Mouse (Mus musculus) right cerebral cortex, postnatal 10 days (tissue): ENCODE results near the gene Smarca4.
"Not testable (repeated sequence)": the region's sequence is repeated elsewhere in the genome, so short reads cannot be mapped to it uniquely, and the experiment has no call there.

ENCODE experiments used
- DNase-seq, 2 experiments: peaks; one replicate each; pipeline ENCODE4 v3.0.0; 2021; ENCODE audit warnings: low spot score in 2 of 2

Gene Smarca4

DNA sequence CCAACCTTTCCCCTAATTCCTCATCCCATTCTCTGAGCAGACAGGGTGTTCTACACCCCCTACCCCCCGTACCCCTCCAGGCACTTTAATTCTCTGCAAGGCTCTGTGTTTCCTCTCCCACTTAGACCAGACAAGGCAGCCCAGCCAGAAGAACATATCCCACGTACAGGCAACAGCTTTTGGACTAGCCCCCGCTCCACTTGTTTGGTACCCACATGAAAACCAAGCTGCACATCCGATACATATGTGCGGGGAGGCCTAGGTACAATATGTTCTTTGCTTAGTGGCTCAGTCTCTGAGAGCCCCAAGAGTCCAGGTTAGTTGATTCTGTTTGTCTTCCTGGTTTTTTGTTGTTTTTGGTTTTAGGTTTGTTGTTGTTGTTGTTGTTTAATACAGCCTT is 46.1 kb downstream of the Smarca4 start:
- no peak for DNase-seq

DNA sequence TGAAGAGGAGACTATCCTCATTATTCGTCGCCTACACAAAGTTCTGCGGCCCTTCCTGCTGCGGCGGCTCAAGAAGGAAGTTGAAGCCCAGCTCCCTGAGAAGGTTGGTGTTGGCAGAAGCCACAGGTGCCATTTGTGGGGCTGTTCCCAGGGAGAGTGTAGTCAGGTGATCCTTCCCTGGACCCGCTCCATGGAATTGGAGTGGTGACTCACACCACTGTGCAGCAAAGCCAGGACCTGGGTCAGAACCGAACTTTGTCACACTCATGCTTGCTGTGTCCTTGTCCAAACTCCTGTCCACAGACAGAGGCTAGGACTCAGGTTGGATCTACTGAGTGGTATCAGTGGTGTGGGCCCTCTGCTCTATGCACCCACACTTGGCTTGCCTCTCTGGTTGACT is 53.0 kb downstream of the Smarca4 start:
- no peak for DNase-seq

DNA sequence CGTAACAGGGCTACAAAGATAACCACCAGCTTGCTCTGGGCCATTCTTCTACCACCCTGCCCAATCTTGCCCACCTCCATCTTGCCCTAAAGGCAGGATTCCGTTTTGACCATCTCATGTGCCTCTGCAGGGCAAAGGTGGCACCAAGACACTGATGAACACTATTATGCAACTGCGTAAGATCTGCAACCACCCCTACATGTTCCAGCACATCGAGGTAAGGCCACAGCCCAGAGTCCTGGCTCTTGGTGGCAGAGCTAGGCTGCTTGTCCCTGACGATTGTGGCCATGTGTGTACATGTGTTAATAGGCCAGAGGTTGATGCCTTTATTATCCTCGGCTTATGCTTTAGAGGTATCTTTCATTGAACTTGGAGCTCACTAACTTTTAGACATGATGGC is 54.4 kb downstream of the Smarca4 start:
- DNase-seq = no peak

DNA sequence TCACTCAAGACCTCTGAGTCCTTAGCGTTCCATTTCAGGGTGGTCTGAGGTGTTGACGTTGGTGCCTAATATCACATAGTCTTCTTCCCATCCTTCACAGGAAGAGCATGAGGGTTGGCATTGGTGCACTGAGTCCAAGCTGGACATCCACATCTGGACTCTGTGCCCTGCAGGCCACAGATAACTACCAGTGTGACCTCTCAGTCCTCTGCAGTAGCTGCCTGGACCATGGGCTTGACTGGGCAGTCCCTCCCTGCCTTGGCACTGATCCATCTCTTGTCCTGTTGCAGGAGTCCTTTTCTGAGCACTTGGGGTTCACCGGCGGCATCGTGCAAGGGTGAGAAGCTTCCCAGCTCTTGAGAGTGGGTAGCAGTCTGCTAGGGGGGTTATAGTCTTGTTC is 55.8 kb downstream of the Smarca4 start:
- no peak for DNase-seq

DNA sequence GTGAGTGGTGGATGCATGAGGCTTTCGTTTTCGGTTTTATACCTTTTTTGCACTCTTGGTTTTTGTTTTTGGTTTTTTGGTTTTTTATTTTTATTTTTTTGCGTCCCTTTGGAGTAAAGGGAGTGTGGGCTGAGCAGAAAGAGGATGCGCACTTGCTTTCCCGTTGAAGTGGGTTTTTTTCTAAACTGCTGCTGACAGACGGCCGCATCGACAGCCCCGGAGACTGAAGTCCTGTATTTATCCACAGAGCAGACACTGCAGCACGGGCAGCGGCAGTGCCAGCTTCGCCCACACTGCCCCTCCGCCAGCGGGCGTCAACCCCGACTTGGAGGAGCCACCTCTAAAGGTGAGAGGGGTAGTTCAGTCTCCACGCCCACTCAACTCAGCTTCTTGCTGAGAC is 61.7 kb downstream of the Smarca4 start:
- DNase-seq = no peak

DNA sequence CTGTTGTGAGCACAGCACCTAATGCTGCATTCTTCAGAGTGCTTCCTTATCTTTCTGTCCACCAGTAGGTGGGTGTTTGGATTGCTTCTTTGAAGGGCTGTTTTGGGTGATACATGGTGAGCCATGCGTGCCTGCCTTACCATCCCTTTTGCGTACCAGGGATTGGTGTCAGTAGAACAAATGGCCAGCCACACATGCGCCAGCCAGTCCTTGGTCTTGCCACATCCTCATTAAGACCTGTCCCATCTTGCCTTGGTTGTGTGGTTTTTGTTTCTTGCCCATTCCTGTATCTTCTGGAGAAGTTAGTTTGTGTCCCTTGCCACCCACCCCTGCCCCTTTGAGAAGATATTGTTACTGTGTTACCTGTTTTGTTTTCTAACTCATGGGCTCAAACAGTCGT is 64.5 kb downstream of the Smarca4 start:
- DNase-seq = no peak

DNA sequence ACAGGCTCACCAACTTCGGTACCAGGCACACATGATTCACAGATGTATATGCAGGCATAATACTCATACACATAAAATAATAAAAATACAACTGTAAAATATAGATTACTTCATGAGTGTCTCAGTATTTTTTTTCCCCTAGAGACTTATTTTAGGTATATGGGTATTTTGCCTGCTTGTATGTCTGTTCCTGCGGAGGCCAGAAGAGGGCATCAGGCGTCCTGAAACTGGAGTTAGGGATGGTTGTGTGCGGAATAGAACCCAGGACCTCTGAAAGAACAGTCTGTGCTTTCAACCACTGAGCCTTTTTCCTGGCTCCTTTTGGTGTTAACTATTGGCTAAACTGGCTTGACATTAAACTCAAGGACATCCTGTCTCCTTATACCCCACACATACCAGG is 66.9 kb downstream of the Smarca4 start:
- DNase-seq = no peak

DNA sequence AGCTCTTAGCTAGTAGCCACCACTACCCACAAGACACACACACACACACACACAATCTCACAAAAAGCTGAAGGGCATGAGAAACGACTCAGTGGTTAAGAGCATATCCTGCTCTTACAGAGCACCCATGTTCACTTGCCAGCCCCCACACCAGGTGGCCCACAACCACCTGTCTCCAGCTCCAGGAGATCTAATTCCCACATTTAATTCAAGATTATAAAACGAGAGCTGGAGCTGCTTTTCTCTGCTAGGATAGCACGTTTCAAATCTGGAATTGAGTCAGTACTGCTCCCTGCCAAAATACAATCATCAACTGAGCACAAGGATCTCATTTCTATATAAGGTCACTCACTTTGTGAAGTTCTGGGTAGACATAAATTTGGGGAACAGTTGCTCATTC is 67.9 kb downstream of the Smarca4 start:
- DNase-seq = no peak

DNA sequence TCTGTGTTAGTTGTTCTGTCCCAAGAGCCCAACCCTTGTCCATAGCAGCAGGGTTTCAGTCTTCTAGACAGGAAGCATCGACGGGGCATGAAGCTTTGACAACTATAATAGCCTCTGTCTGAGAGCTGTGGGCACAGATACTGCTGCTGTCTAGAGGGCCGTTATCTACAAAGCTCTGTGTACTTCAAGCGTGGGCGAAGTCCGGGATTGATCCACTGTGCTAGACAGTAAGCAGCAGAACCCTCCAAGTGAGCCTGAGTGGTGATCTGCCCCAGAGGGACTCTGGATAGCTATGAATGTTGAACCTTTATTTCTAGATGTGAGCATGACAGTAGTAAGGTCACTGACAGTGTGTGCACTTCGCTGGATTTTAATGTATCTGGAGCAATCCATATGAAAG is 72.6 kb downstream of the Smarca4 start:
- no peak for DNase-seq

DNA sequence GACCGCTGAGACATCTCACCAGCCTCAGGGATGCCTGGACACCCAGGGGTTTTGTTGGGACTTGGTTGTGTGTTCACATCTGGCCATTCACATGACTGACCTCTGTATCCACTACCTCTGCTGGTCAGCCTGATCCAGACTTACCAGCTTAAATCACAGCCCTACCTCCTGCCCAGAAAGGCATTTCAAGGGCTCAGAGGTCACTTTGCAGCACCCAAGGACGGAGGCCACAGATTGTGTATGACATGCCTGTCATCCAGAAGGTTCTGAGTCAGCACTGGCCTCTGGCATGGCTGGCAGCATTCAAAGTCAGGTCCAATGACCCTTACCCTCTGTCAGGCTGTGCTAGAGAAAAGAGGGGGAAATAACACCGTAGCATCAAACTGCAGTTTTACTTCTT is 74.1 kb downstream of the Smarca4 start:
- DNase-seq = no peak

DNA sequence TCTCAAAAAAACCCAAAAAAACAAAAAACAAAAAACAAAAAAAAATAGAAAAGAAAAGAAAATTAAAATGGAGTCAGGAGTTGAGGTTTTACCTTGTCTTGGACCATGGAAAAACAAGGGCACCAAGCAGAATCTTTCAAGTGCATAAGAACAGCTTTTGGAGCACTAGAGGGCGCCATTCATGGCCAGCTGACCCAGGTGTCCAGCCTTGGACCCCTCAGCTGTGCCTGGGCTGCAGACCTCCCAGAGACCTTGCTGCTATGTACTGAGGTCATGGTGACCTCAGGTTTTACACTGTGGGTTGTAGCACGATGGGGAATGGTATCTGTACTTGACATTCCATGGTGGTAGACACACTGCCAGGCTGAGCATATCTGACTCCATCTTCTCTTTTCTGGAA is 75.9 kb downstream of the Smarca4 start:
- no peak for DNase-seq

DNA sequence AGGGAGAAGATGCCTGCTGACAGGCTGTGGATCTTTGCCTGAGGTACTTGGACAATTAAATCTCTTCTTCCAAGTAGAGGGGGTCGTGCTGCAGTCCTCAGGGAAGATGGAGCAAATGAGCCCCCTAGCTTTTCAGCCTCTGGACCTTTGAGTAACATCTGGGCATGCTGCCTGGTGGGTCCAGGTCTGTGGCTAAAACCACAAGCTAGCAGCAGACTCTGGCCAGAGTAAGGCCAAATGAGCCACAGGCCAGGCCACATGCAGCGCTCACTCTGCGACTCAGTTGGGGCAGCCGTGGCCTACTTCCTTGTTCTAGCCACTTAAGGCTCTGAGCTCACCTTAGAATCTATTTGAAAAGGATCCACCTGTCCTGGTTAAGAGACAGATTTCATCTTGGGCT is 76.5 kb downstream of the Smarca4 start:
- no peak for DNase-seq

DNA sequence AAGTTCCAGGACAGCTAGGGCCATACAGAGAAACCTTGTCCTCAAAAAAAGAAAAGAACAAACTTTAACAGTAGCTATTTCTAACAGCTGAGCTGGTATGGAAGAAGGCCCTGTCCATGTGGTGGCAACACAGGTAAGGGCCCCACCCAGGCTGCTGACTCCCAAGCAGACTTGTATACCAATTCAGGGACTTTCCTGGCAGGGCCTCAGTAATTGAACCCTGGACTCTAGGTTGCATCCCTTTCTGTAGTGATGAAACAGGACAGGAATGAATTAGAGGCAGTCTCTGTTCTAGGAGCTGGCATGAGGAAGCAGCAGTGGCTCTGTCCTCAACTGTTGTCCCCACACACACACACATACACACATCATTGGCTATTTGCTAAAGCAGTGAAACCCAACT is 78.1 kb downstream of the Smarca4 start:
- DNase-seq = no peak

DNA sequence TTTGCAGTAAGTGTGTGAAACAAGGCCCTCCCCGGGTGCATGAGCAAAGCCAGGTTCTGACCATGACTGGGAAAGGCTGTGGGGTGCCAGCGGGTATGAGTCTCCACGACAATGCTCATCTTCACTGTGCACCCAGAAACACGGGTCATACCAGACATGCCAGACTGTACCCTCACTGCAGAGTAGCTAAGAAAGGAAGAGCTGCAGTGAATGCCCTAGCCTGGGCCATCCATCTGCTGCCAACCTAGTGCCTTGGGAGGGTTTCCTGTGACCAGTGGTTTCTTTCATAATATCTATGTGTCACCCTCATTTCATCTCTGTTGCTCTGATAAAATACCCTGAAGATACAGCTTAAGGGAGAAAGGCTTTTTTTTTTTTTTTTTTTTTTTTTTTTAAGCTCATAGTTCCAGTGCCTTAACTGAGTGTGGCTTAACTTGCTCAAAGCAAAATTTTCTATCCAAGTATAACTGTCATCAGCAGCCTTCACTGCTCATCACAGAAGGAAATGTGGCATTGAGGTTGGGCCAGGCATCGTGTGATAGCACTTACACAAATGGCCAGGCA is 79.3 kb downstream of the Smarca4 start:
- DNase-seq = no peak

DNA sequence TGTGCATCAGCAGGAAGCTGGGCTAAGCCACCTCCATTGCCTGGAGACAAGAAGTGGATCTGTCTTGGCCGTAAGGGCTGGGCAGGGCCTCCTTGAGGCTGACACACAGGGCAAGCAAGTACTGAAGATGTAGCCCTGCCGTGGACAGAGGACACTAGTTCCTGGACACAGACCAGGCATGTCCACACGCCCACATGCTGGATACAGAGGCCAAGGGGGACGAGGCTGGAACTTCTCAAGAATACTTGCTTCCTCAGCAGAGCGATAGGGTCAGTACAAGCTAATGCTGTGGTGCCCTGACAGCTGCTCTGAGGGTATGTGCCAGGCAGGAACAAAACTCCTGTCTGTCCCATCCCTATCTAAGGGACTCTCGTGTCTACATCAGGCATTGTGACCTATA is 81.2 kb downstream of the Smarca4 start:
- DNase-seq = no peak

DNA sequence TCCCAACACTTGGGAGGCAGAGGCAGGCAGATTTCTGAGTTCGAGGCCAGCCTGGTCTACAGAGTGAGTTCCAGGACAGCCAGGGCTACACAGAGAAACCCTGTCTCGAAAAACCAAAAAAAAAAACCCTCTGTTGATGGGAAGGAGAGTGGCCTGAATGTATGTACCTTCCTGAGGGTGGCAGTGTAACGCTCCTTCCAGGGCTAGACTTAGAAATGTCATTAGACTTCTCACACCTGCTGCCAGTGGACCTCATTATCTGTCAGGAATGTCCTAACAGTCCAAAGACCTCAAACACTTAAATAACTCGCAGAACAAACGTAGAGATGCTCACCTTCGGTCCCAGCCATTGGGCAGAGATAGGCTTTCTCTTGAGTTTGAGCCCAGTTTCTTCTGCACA is 83.3 kb downstream of the Smarca4 start:
- not testable (repeated sequence) for DNase-seq

DNA sequence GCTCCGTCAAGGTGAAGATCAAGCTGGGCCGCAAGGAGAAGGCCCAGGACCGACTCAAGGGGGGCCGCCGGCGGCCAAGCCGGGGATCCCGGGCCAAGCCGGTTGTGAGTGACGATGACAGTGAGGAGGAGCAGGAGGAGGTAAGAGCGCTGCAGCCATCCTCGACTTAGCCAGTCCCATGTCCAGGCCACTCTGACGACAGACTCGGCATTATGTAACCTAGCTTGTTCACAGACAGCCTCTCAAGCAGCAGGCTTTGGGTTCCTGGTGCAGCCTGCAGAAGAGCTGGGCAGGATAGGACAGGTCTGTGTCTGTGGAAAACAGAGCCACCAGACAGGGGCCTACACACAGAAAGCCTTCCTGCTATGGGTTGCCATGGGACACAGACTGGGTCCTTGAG is 85.1 kb downstream of the Smarca4 start:
- DNase-seq = no peak

DNA sequence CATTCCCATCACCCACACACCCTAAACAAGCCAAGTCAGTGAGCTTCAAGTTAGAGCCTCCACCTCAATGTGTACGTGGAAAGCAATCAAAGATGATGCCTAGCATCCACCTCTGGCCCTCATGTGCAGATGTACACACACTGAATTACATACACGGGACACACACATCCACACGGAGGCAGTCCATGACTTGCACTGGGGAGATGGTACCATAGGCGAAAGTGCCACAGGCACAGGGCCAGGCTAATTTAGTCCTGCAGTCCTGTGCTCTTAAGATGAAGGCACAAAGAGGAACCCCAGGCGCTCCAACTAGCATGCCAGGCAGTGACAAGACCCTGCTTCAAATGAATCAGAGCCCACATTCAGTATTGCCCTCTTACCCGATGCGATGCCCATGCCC is 87.5 kb downstream of the Smarca4 start:
- DNase-seq = no peak

DNA sequence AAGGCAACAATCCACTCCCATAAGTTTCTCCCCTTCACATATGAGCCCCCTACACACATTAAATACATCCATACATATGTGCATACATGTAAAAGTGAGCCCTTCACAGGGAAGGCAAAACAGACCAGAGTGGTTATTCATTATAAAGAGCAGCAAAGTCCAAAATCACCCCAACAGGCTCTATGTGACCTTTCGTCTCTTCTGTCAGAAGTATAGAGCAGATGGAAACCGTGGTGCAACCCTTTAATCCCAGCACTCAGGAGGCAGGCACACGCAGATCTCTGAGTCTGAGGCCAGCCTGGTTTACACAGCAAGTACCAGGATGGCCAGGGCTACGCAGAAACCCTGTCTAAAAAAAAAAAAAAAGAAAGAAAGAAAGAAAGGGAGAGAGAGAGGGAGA is 90.1 kb downstream of the Smarca4 start:
- DNase-seq = no peak

DNA sequence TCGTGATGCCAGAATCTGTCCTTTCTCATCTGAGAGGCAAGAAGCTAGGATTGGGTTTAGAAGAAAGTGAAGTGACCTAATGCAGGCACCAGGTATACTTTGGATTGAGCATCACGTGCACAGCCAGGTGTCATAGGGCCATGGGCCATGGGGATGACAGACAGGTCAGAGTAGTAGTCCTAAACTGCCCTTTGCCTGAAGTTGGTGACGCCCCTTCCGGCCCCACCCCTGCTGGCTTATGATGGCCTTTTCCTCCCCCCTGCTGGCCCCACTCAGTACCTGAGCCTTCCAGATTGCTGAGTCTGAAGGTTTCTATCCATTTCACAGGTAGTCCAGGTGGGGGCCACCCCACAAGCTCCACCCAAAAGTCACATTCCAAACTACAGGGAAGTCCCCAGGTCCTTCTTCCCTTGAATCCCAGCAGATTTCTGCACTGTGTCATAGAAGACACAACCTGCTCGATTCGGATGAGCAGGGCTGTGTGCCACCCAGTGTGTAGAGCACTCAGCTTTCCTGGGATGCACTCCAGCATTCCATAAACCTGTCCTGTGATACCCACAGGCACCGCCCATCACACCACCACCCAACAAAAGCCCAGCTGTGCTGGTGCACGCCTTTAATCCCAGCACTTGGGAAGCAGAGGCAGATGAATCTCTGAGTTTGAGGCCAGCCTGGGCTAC is 90.8 kb downstream of the Smarca4 start:
- no peak for DNase-seq

DNA sequence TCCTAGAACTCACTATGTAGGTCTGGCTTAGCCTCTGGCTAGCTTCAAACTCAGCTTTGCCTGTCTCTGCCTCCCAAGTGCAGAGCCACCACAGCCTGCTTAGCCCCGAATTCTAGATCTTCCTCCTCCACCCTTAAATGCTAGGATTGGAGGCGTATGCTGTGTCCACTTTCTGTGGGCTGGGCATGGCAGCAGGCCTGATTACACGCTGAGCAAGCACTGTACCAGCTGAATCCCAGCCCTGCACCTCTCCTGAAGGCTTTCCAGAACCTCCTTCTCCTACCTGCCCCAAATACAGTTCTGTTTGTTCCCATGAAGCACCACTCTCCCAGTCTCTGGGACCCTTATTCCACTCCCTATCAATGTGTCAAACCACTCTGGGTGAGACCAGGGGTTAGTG is 93.4 kb downstream of the Smarca4 start:
- no peak for DNase-seq

DNA sequence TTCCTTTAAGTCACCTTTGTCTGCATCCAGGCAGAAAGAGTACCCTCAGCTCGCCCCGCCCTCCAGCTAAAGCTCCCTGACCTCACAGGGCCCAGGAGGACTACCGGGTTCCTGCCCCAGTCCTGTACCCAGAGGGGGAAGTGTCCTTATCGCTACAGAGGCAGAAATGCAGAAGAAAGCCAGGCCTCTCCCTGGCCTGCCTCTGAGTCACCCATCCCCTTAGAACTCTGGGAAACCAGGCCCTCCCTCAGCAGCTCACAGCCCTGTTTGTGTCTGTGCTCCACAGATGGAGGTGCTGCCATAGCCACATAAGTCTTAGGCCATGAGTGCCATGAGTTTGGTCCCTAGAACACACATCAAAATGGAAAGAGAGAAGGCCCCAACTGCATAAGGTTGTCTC is 99.3 kb downstream of the Smarca4 start:
- no peak for DNase-seq

DNA sequence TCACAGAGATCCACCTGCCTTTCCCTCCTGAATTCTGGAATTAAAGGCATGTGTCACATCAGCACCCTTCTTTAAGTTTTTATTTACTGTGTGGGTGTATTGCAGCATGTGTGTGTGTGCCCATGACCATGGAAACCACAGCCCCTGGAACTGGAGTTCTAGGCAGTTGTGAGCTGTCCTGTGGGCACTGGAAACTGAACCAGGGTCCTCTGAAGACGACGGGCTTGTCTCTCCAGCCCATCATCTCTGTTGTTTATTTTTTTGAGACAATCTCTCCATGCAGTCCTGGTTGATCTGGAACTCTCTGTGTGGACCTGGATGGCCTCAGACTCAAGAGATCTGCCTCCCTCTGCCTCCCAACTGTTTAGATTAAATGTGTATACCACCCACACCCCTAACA is 101.0 kb downstream of the Smarca4 start:
- no peak for DNase-seq

DNA sequence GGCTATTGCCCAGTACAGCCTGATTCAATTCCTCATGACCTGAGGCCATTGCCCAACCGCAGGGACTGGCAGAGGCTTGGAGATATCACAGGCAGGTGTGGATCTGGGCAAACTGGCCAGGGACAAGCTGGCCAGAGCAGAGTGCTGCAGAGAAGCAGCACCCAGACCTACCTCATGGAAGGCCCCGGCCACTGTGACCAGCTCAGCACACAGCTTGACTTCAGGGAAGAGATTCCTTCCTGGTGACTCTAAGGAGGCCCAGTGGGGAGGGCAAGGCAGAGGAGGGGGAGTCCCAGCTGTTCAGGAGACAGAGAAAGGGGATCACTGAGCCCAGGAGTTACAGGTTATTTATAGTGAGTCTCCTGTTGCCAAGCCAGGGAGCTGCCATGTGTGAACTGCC is 105.1 kb downstream of the Smarca4 start:
- no peak for DNase-seq
